Mouse (Mus musculus) large intestine, adult 2 months (tissue): ENCODE results near the gene Ntsr2. TPM values are rescaled to one million over a fixed set of nuclear protein-coding genes. Genes with fewer than 3 reads are reported as not detected.

Experiments used
- polyA plus RNA-seq: library from polyadenylated mRNA; depleted of rRNA; stranded (reverse); fragments of >200 nt; gene quantifications from 2 replicates; pipeline ENCODE4 v1.2.3, GENCODE M21; 2012; rRNA removed

Gene Ntsr2
- polyA plus RNA-seq, 1 experiment = 0.17 TPM

Other genes starting within 250 kb of the Ntsr2 start
- gene Lpin1, start 42.4 kb upstream of the Ntsr2 start, polyA plus RNA-seq = 4.9 and 7.9 TPM in 2 replicates
- 1.6 and 3.5 TPM in 2 replicates for gene Greb1, start 147.5 kb downstream of the Ntsr2 start, polyA plus RNA-seq
- 9.5 and 12.5 TPM in 2 replicates for gene E2f6, start 157.6 kb downstream of the Ntsr2 start, polyA plus RNA-seq
- gene Rock2, start 241.5 kb downstream of the Ntsr2 start, polyA plus RNA-seq = 6.5 and 8.1 TPM in 2 replicates